In genomic region chr13:54331825-54332675, GRCm38 (mm10) we compare ENCODE assay signal across 8 mouse cellular contexts. TPM values are rescaled to one million over a fixed set of nuclear protein-coding genes. Genes with fewer than 3 reads are reported as not detected.
DNase-seq lines count a peak whose midpoint lies in the region; ATAC-seq lines count a peak whose summit lies in the region.

No protein-coding gene starts in this region.

- no peaks in the 10 kb centered on the region for H3K27me3 ChIP-seq in intestine, embryonic 15.5 days (replicated peaks)
- H3K27me3 ChIP-seq in limb, embryonic 13.5 days: no peaks in the 10 kb centered on the region

- H3K4me1 ChIP-seq in intestine, embryonic 15.5 days (replicated peaks): peaks cover 15% of the 10 kb centered on the region
- peaks cover 48% of the 10 kb centered on the region for H3K4me1 ChIP-seq in limb, embryonic 13.5 days

- H3K9ac ChIP-seq in intestine, embryonic 15.5 days: no peak overlapping the region
- H3K9ac ChIP-seq in limb, embryonic 13.5 days: no peak overlapping the region

- DNase-seq in layer of hippocampus, postnatal 10 days (ENCODE audit: low spot score in 2 of 2): peak; percentile 47 to 48
- DNase-seq in layer of hippocampus, postnatal 14 days (ENCODE audit: low spot score in 2 of 2): no peak
- DNase-seq in gastrocnemius, postnatal 25 days: peak; percentile 91
- DNase-seq in ovary, adult 18-20 months (ENCODE audit: low spot score): peak; percentile 77
- DNase-seq in thymus, postnatal 10 days (ENCODE audit: low spot score in 2 of 2): no peak
- no peak for DNase-seq in B cell, adult 2 months

- peak overlapping the region; percentile 24; the same call in 1 of the 2 replicates for H3K4me2 ChIP-seq in intestine, embryonic 15.5 days (replicated peaks)
- H3K4me2 ChIP-seq in limb, embryonic 13.5 days (replicated peaks): peak overlapping the region; percentile 30

- WGBS in intestine, embryonic 15.5 days: 41% methylated on average over 22 of the region's 22 CpGs
- 41% methylated on average over 22 of the region's 22 CpGs for WGBS in limb, embryonic 13.5 days

- H3K9me3 ChIP-seq in intestine, embryonic 15.5 days: no peaks in the 10 kb centered on the region
- H3K9me3 ChIP-seq in limb, embryonic 13.5 days: no peaks in the 10 kb centered on the region

- peak; percentile 87 for ATAC-seq in intestine, embryonic 15.5 days
- ATAC-seq in limb, embryonic 13.5 days (ENCODE audit: low FRiP score, low read depth): peak; percentile 90

- no peaks in the 10 kb centered on the region for H3K36me3 ChIP-seq in intestine, embryonic 15.5 days
- no peaks in the 10 kb centered on the region for H3K36me3 ChIP-seq in limb, embryonic 13.5 days

- H3K4me3 ChIP-seq in intestine, embryonic 15.5 days (replicated peaks): no peak overlapping the region
- no peak overlapping the region for H3K4me3 ChIP-seq in limb, embryonic 13.5 days

- H3K27ac ChIP-seq in intestine, embryonic 15.5 days: peak overlapping the region; percentile 83
- peak overlapping the region; percentile 87 for H3K27ac ChIP-seq in limb, embryonic 13.5 days

RNA-seq across cellular contexts. Expression of gene Cplx2, which starts 39.1 kb away (rescaled TPM):
- total RNA-seq in layer of hippocampus, postnatal 10 days (2021): 100 to 1,000 TPM; 686 to 743 TPM
- total RNA-seq in layer of hippocampus, postnatal 14 days (2021): 100 to 1,000 TPM; 818 to 860 TPM
- total RNA-seq in gastrocnemius, postnatal 25 days (2021): 1 to 10 TPM; 1.3 to 1.7 TPM
- 3.2 and 3.4 TPM in 2 replicates for polyA plus RNA-seq in intestine, embryonic 15.5 days (2015; fragmentation: Nextera tagmentation; extraction: Ambion mirVana)
- polyA plus RNA-seq in limb, embryonic 13.5 days (2015; fragmentation: Nextera tagmentation; extraction: Ambion mirVana): 3.8 and 4.0 TPM in 2 replicates

Comparison
In these comparisons a context has a peak if more than half of its experiments do, and no peak if none do; other contexts are left out.
1. DNase-seq: peak in layer of hippocampus, postnatal 10 days (2 of 2), gastrocnemius, postnatal 25 days (single experiment) and ovary, adult 18-20 months (single experiment); none in layer of hippocampus, postnatal 14 days (0 of 2), thymus, postnatal 10 days (0 of 2) and B cell, adult 2 months (0 of 2).
2. RNA of gene Cplx2, which starts 39.1 kb away (total RNA-seq): 818 to 860 TPM in layer of hippocampus, postnatal 14 days and 686 to 743 TPM in layer of hippocampus, postnatal 10 days; 1.3 to 1.7 TPM in gastrocnemius, postnatal 25 days; every median in the first group is over 100 times any median in the second.